Mouse (Mus musculus) kidney, adult 2 months (tissue): ENCODE measurements around the gene 9530068E07Rik.

Experiments
- CTCF ChIP-seq: fragments of 200-500 bp; conservative IDR thresholded peaks from 2 replicates; pipeline ENCODE4 v1.5.1; 2011; ENCODE audit warnings: low read depth, mild to moderate bottlenecking, control low read depth, low read length, moderate library complexity, mixed read lengths; ENCODE audit not compliant: insufficient read depth, insufficient read length
- POLR2A ChIP-seq: fragments of 200-500 bp; IDR thresholded peaks from one replicate; pipeline ENCODE4 v1.6.1; 2011; ENCODE audit warnings: low read depth, low read length, control low read depth

GRCm38 (mm10) chr11:52397385-52397987, 1.3 kb downstream of the 9530068E07Rik start:
- no peak for TF ChIP-seq CTCF
- no peak for TF ChIP-seq POLR2A
